Comparison of ENCODE assay signal across 18 mouse cellular contexts in the genomic region with DNA sequence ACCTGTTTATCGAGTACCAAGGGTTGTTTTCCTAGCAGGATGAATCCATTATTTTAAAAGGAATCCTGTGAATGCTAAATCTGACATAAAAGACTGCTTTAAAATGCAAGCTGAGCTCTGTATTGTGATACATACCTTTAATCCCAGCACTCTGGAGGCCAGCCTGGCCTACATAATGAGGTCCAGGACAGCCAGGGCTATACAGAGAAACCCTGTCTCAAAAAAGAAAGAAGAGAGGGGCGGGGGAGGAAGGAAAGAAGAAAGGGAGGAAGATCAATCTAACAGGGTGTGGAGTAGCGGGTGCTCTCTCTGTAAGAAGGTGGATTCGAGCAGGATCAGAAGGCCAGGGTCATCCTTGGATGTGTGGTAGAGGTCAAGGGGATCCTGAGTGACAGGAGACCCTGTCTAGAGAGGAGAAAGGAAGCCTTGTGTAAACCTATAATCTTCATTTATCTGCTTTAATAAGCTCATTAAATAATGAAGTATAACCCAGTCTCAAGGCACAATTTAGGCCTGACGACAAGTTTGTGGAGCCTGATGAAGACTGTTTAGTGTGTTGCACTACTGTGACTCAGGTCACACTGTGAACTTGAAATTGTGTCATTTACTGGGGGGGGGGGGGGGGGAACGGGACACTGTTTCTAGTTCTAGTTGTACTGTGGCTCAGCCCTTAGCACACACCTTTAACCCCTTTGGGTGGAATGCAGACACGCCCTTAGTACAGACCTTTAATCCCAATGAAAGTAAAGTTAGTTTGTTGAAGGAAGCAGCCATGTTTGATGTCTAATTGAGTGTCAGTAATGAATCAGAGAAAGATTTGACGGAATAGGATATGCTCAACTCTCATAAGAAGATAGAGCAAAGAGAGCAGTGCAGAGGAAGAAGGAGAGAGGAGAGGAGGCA. TPM values are rescaled to one million over a fixed set of nuclear protein-coding genes. Genes with fewer than 3 reads are reported as not detected.
DNase-seq lines count a peak whose midpoint lies in the region; ATAC-seq and TF ChIP-seq lines count a peak whose summit lies in the region.
"Had no signal": no experiment of that assay in that cellular context is flagged by ENCODE, and none has a peak within 500 bp of the region (broad histone marks: within the 10 kb centered on the region; RNA-seq: fewer than 3 reads in every experiment).

No protein-coding gene starts in this region.

- H3K4me3 ChIP-seq in forebrain, embryonic 11.5 days (ENCODE audit: low read depth, low read length) = no peak overlapping the region
- no peak overlapping the region for H3K4me3 ChIP-seq in forebrain, embryonic 15.5 days
- H3K4me3 ChIP-seq in midbrain, embryonic 10.5 days = no peak overlapping the region
- H3K4me3 ChIP-seq in midbrain, postnatal 0 days (ENCODE audit: low read depth, low read length) = no peak overlapping the region
- H3K4me3 ChIP-seq in liver, embryonic 14.5 days (ENCODE audit: insufficient read depth in 1 of 2, low read depth in 2 of 2, low read length in 2 of 2) = no peak overlapping the region; a peak in 1 of 4 replicates
- no peak overlapping the region for H3K4me3 ChIP-seq in small intestine, adult 2 months (ENCODE audit: low read depth, low read length)
- H3K4me3 ChIP-seq: layer of hippocampus, adult 2 months had no signal

- ATAC-seq in forebrain, embryonic 11.5 days (replicated peaks; ENCODE audit: low FRiP score) = no peak
- no peak for ATAC-seq in forebrain, embryonic 15.5 days (replicated peaks)
- no peak for ATAC-seq in midbrain, postnatal 0 days (ENCODE audit: low FRiP score)
- peak; percentile 63 for ATAC-seq in liver, embryonic 14.5 days (ENCODE audit: insufficient read depth)
- ATAC-seq in granulocyte monocyte progenitor cell, adult 5-6 weeks (replicated peaks; ENCODE audit: poor library complexity, severe bottlenecking) = no peak
- ATAC-seq: forebrain, postnatal 0 days had no signal

- H3K27me3 ChIP-seq in forebrain, embryonic 11.5 days (ENCODE audit: control insufficient read depth, insufficient read depth, low read length) = no peaks in the 10 kb centered on the region
- no peaks in the 10 kb centered on the region for H3K27me3 ChIP-seq in forebrain, embryonic 15.5 days
- H3K27me3 ChIP-seq in midbrain, embryonic 10.5 days (ENCODE audit: low read depth, poor library complexity, severe bottlenecking) = no peaks in the 10 kb centered on the region
- H3K27me3 ChIP-seq in midbrain, postnatal 0 days (ENCODE audit: insufficient read depth, low read length) = no peaks in the 10 kb centered on the region
- H3K27me3 ChIP-seq in liver, embryonic 14.5 days (ENCODE audit: control insufficient read depth, insufficient read depth, low read length) = no peaks in the 10 kb centered on the region
- no peaks in the 10 kb centered on the region for H3K27me3 ChIP-seq in small intestine, adult 2 months (ENCODE audit: control insufficient read depth, insufficient read depth, low read length)
- H3K27me3 ChIP-seq: CH12.LX had no signal

- H3K9me3 ChIP-seq in forebrain, embryonic 11.5 days (ENCODE audit: control insufficient read depth, low read length) = no peaks in the 10 kb centered on the region
- no peaks in the 10 kb centered on the region for H3K9me3 ChIP-seq in forebrain, embryonic 15.5 days
- no peaks in the 10 kb centered on the region for H3K9me3 ChIP-seq in midbrain, embryonic 10.5 days (replicated peaks)
- H3K9me3 ChIP-seq in midbrain, postnatal 0 days (ENCODE audit: low read length) = no peaks in the 10 kb centered on the region
- no peaks in the 10 kb centered on the region for H3K9me3 ChIP-seq in liver, embryonic 14.5 days (ENCODE audit: control insufficient read depth, low read length)

- H3K4me2 ChIP-seq in forebrain, embryonic 11.5 days (ENCODE audit: low read depth, low read length, severe bottlenecking) = no peak overlapping the region
- no peak overlapping the region for H3K4me2 ChIP-seq in forebrain, embryonic 15.5 days (replicated peaks)
- H3K4me2 ChIP-seq in midbrain, postnatal 0 days (ENCODE audit: low read depth, low read length, poor library complexity, severe bottlenecking) = no peak overlapping the region
- H3K4me2 ChIP-seq in liver, embryonic 14.5 days (ENCODE audit: low read depth) = peak overlapping the region; percentile 72

- DNase-seq in forebrain, embryonic 11.5 days (ENCODE audit: low spot score) = peak; percentile 27
- no peak for DNase-seq in midbrain, embryonic 10.5 days (ENCODE audit: low spot score)
- no peak for DNase-seq in midbrain, postnatal 0 days (ENCODE audit: low spot score)
- DNase-seq in liver, embryonic 14.5 days (ENCODE audit: low read depth in 3 of 3, low spot score in 3 of 3) = no peak
- no peak for DNase-seq in cerebellum, postnatal 25 days
- DNase-seq: adrenal gland, postnatal 10 days; cerebellum, adult 8-10 months; forebrain, postnatal 0 days; lung, postnatal 14 days; right cerebral cortex, adult 18-20 months; spleen, adult 18-20 months; thymus, adult 2 months had no signal

- 57% methylated on average over 8 of the region's 8 CpGs for WGBS in forebrain, embryonic 11.5 days
- WGBS in forebrain, embryonic 15.5 days = 50% methylated on average over 8 of the region's 8 CpGs
- WGBS in midbrain, embryonic 10.5 days = 57% methylated on average over 8 of the region's 8 CpGs
- 59% methylated on average over 8 of the region's 8 CpGs for WGBS in midbrain, postnatal 0 days
- 81% methylated on average over 8 of the region's 8 CpGs for WGBS in liver, embryonic 14.5 days (ENCODE audit: insufficient replicate concordance)
- WGBS in small intestine, adult 2 months = 45% methylated on average over 8 of the region's 8 CpGs

- no peak overlapping the region for H3K27ac ChIP-seq in forebrain, embryonic 11.5 days (ENCODE audit: low read depth, low read length)
- no peak overlapping the region for H3K27ac ChIP-seq in forebrain, embryonic 15.5 days (replicated peaks)
- H3K27ac ChIP-seq in midbrain, embryonic 10.5 days (replicated peaks) = peak overlapping the region; percentile 38; the same call in 1 of the 2 replicates
- H3K27ac ChIP-seq in midbrain, postnatal 0 days (ENCODE audit: low read depth, low read length) = no peak overlapping the region
- peak overlapping the region; percentile 98 for H3K27ac ChIP-seq in liver, embryonic 14.5 days
- H3K27ac ChIP-seq in small intestine, adult 2 months (ENCODE audit: insufficient read depth, low read depth, low read length) = peak overlapping the region; percentile 100
- H3K27ac ChIP-seq: kidney, postnatal 0 days; layer of hippocampus, adult 2 months had no signal

- no peak for TF ChIP-seq CTCF in midbrain, postnatal 0 days (IDR thresholded peaks at IDR 0.05)
- TF ChIP-seq CTCF in liver, embryonic 14.5 days (IDR thresholded peaks at IDR 0.05; ENCODE audit: low read depth) = no peak
- no peak for TF ChIP-seq CTCF in small intestine, adult 2 months (IDR thresholded peaks at IDR 0.05; ENCODE audit: extremely low read depth, insufficient read length, insufficient replicate concordance, low read depth, low read length)

- TF ChIP-seq POLR2A in small intestine, adult 2 months (IDR thresholded peaks at IDR 0.05; ENCODE audit: low read depth, low read length) = no peak

- H3K4me1 ChIP-seq in forebrain, embryonic 11.5 days (replicated peaks; ENCODE audit: control insufficient read depth, insufficient read depth, low read length) = no peaks in the 10 kb centered on the region
- H3K4me1 ChIP-seq in forebrain, embryonic 15.5 days = no peaks in the 10 kb centered on the region
- H3K4me1 ChIP-seq in midbrain, embryonic 10.5 days = peaks cover 20% of the 10 kb centered on the region
- H3K4me1 ChIP-seq in midbrain, postnatal 0 days (ENCODE audit: insufficient read depth, low read length) = no peaks in the 10 kb centered on the region
- H3K4me1 ChIP-seq in liver, embryonic 14.5 days (replicated peaks; ENCODE audit: control insufficient read depth in 2 of 2, insufficient read depth in 2 of 2, low read length in 1 of 2) = peaks cover 35 to 45% of the 10 kb centered on the region in 2 experiments
- H3K4me1 ChIP-seq in small intestine, adult 2 months (ENCODE audit: control insufficient read depth, insufficient read depth, insufficient read length, low read length) = peaks cover 17% of the 10 kb centered on the region; the same call in 1 of the 2 replicates

- H3K9ac ChIP-seq in forebrain, embryonic 11.5 days (ENCODE audit: low read length) = no peak overlapping the region
- no peak overlapping the region for H3K9ac ChIP-seq in forebrain, embryonic 15.5 days (replicated peaks)
- no peak overlapping the region for H3K9ac ChIP-seq in midbrain, postnatal 0 days (replicated peaks; ENCODE audit: low read length, poor library complexity, severe bottlenecking)
- H3K9ac ChIP-seq in liver, embryonic 14.5 days (replicated peaks) = peak overlapping the region; percentile 46
- H3K9ac ChIP-seq: forebrain, postnatal 0 days had no signal

- TF ChIP-seq EP300 in liver, embryonic 14.5 days (IDR thresholded peaks at IDR 0.05; ENCODE audit: low read depth) = no peak

- H3K36me3 ChIP-seq in forebrain, embryonic 11.5 days (ENCODE audit: control insufficient read depth, insufficient read depth, low read length) = no peaks in the 10 kb centered on the region
- no peaks in the 10 kb centered on the region for H3K36me3 ChIP-seq in forebrain, embryonic 15.5 days
- no peaks in the 10 kb centered on the region for H3K36me3 ChIP-seq in midbrain, embryonic 10.5 days
- no peaks in the 10 kb centered on the region for H3K36me3 ChIP-seq in midbrain, postnatal 0 days (ENCODE audit: insufficient read depth, low read length)
- no peaks in the 10 kb centered on the region for H3K36me3 ChIP-seq in liver, embryonic 14.5 days (replicated peaks; ENCODE audit: control insufficient read depth, insufficient read depth, low read depth)
- H3K36me3 ChIP-seq in small intestine, adult 2 months (ENCODE audit: control insufficient read depth, insufficient read depth, low read length) = peaks cover 32% of the 10 kb centered on the region

RNA-seq across cellular contexts. Expression of a gene that starts 34.6 kb away (rescaled TPM):
- polyA plus RNA-seq in forebrain, embryonic 11.5 days (2014; fragmentation: Nextera tagmentation; extraction: Ambion mirVana) = 981 and 1,071 TPM in 2 replicates
- polyA plus RNA-seq in forebrain, embryonic 15.5 days (2015; fragmentation: Nextera tagmentation; extraction: Ambion mirVana) = 707 and 713 TPM in 2 replicates
- polyA plus RNA-seq in midbrain, embryonic 10.5 days (2016; fragmentation: Nextera tagmentation; extraction: Ambion mirVana) = 943 and 1,130 TPM in 2 replicates
- total RNA-seq in midbrain, postnatal 0 days (2014; rRNA removed) = 418 and 476 TPM in 2 replicates
- 512 and 566 TPM in 2 replicates for polyA plus RNA-seq in midbrain, postnatal 0 days (2015; fragmentation: Nextera tagmentation; extraction: Ambion mirVana)
- 548 and 1,025 TPM in 2 replicates for polyA plus RNA-seq in liver, embryonic 14.5 days (2012; rRNA removed)
- polyA plus RNA-seq in liver, embryonic 14.5 days (2014; fragmentation: Nextera tagmentation; extraction: Ambion mirVana) = 946 and 980 TPM in 2 replicates
- polyA plus RNA-seq in small intestine, adult 2 months (2012; rRNA removed) = 72.2 and 82.5 TPM in 2 replicates
- total RNA-seq in granulocyte monocyte progenitor cell, adult 5-6 weeks (2014; fragmentation: Nextera tagmentation) = 3,744 and 3,748 TPM in 2 replicates
- 6,425 and 6,963 TPM in 2 replicates for total RNA-seq in granulocyte monocyte progenitor cell, adult 5-6 weeks (2017)

Comparison
In these comparisons a context has a peak if more than half of its experiments do, and no peak if none do; other contexts are left out.
1. H3K27ac ChIP-seq: peak in midbrain, embryonic 10.5 days (single experiment), liver, embryonic 14.5 days (single experiment) and small intestine, adult 2 months (single experiment); none in forebrain, embryonic 11.5 days (single experiment), forebrain, embryonic 15.5 days (single experiment) and midbrain, postnatal 0 days (single experiment).